ENCODE assay signal across 22 mouse cellular contexts in the genomic region with DNA sequence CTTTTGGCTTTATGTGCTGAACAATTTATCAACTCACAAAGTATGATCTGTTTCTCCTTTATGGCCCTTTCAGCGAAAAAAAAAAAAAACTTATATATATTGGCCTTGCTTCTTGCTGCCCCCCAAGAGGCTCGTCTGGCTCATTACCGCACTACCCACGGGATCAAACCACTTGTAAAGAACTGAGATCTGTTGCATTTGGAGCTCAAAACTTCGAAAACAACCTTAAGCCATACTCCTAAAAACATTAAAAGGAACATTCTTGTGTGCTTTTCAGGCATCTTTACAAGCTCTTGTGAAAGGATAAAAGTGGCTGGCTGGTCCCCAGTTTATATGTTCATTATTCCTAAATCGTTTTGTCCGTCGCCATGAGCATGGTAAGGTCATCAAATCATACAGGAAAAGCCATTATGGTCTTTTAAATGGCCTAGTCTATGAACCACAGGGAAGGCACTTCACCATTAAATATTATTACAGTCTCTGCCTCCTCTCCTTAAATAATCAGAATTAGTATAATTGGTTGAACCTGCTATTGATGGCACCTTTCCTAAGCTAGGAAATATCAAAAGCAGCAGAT.
DNase-seq lines count a peak whose midpoint lies in the region; ATAC-seq and TF ChIP-seq lines count a peak whose summit lies in the region.
"Had no signal": no experiment of that assay in that cellular context is flagged by ENCODE, and none has a peak within 500 bp of the region (broad histone marks: within the 10 kb centered on the region; RNA-seq: fewer than 3 reads in every experiment).

No protein-coding gene starts in this region.

- DNase-seq in CH12.LX (ENCODE audit: extremely low read depth): no peak
- peak; percentile 35 for DNase-seq in forelimb bud, embryonic 11.5 days (ENCODE audit: low read depth, low spot score)
- DNase-seq in left cerebral cortex, adult 2 months (ENCODE audit: extremely low spot score in 1 of 2, low spot score in 2 of 2): no peak
- no peak for DNase-seq in kidney, adult 18-20 months
- DNase-seq in hindbrain, embryonic 10.5 days (ENCODE audit: low spot score): no peak
- DNase-seq: adrenal gland, adult 8-10 months; adrenal gland, postnatal 14 days; adrenal gland, postnatal 36 days; cerebellum, adult 11-12 months; cerebellum, adult 2 months; cerebellum, adult 9-10 months; cerebellum, postnatal 10 days; cerebellum, postnatal 25 days had no signal

- no peak for TF ChIP-seq EP300 in CH12.LX (IDR thresholded peaks at IDR 0.05; ENCODE audit: low read length)

- H3K79me2 ChIP-seq in CH12.LX (replicated peaks; ENCODE audit: control insufficient read depth, extremely low read depth, insufficient read depth, poor library complexity, severe bottlenecking): no peaks in the 10 kb centered on the region

- no peak overlapping the region for H3K27ac ChIP-seq in CH12.LX (ENCODE audit: insufficient read depth, low read depth)
- H3K27ac ChIP-seq in limb, embryonic 13.5 days: peak overlapping the region; percentile 4; the same call in 1 of the 2 replicates
- H3K27ac ChIP-seq in limb, embryonic 15.5 days: 0 out of 2 replicates have a peak overlapping the region, but pooled peaks have one; percentile 67
- no peak overlapping the region for H3K27ac ChIP-seq in left cerebral cortex, adult 2 months
- H3K27ac ChIP-seq in hindbrain, embryonic 10.5 days: no peak overlapping the region
- H3K27ac ChIP-seq: embryonic facial prominence, embryonic 10.5 days; embryonic facial prominence, embryonic 12.5 days; forebrain, embryonic 13.5 days; forebrain, embryonic 15.5 days had no signal

- no peaks in the 10 kb centered on the region for H3K27me3 ChIP-seq in CH12.LX (replicated peaks)
- no peaks in the 10 kb centered on the region for H3K27me3 ChIP-seq in limb, embryonic 13.5 days
- no peaks in the 10 kb centered on the region for H3K27me3 ChIP-seq in limb, embryonic 15.5 days
- no peaks in the 10 kb centered on the region for H3K27me3 ChIP-seq in hindbrain, embryonic 10.5 days (ENCODE audit: insufficient read depth, poor library complexity, severe bottlenecking)
- H3K27me3 ChIP-seq: embryonic facial prominence, embryonic 12.5 days; forebrain, embryonic 13.5 days; forebrain, embryonic 15.5 days; Patski had no signal

- TF ChIP-seq CTCF in CH12.LX (conservative IDR thresholded peaks at IDR 0.05 in 1 of 2, IDR thresholded peaks at IDR 0.05 in 1 of 2; ENCODE audit: low read depth in 2 of 2, low read length in 2 of 2): no peak
- TF ChIP-seq CTCF in left cerebral cortex, adult 2 months (IDR thresholded peaks at IDR 0.05): no peak

- H3K4me2 ChIP-seq in CH12.LX (ENCODE audit: insufficient read depth, low read depth, poor library complexity, severe bottlenecking): peak overlapping the region; percentile 85
- peak overlapping the region; percentile 41 for H3K4me2 ChIP-seq in limb, embryonic 13.5 days (replicated peaks)
- no peak overlapping the region for H3K4me2 ChIP-seq in limb, embryonic 15.5 days
- H3K4me2 ChIP-seq: embryonic facial prominence, embryonic 12.5 days; forebrain, embryonic 13.5 days; forebrain, embryonic 15.5 days had no signal

- in situ Hi-C loops in CH12.LX (cut with MboI; ENCODE audit: low pct_ligation_motif_present, low pct_unique_long_range_greater_than_20kb, low sequenced_read_pairs): no loop called here

- peaks cover 5 to 12% of the 10 kb centered on the region in 2 experiments; a peak in 1 of 4 replicates for H3K4me1 ChIP-seq in CH12.LX (ENCODE audit: control insufficient read depth in 1 of 2, insufficient read depth in 2 of 2)
- H3K4me1 ChIP-seq in limb, embryonic 13.5 days: peaks cover 13% of the 10 kb centered on the region
- H3K4me1 ChIP-seq in limb, embryonic 15.5 days: no peaks in the 10 kb centered on the region; the same call in 1 of the 2 replicates
- 0 out of 2 replicates have a peak, but pooled peaks cover 5% of the 10 kb centered on the region for H3K4me1 ChIP-seq in hindbrain, embryonic 10.5 days (replicated peaks)
- H3K4me1 ChIP-seq: embryonic facial prominence, embryonic 12.5 days; forebrain, embryonic 13.5 days; forebrain, embryonic 15.5 days had no signal

- no peaks in the 10 kb centered on the region for H3K36me3 ChIP-seq in CH12.LX (replicated peaks in 1 of 2; ENCODE audit: control insufficient read depth in 1 of 2, insufficient read depth in 1 of 2, low read length in 1 of 2)
- no peaks in the 10 kb centered on the region for H3K36me3 ChIP-seq in limb, embryonic 13.5 days
- no peaks in the 10 kb centered on the region for H3K36me3 ChIP-seq in limb, embryonic 15.5 days
- no peaks in the 10 kb centered on the region for H3K36me3 ChIP-seq in hindbrain, embryonic 10.5 days
- H3K36me3 ChIP-seq: embryonic facial prominence, embryonic 10.5 days; embryonic facial prominence, embryonic 12.5 days; forebrain, embryonic 15.5 days; G1E had no signal

- no peak overlapping the region for H3K9ac ChIP-seq in CH12.LX (ENCODE audit: insufficient read depth, low read depth)
- no peak overlapping the region for H3K9ac ChIP-seq in limb, embryonic 13.5 days
- no peak overlapping the region for H3K9ac ChIP-seq in limb, embryonic 15.5 days
- H3K9ac ChIP-seq: embryonic facial prominence, embryonic 12.5 days; forebrain, embryonic 13.5 days; forebrain, embryonic 15.5 days had no signal

- 22% methylated on average over 8 of the region's 8 CpGs for WGBS in limb, embryonic 13.5 days
- 24% methylated on average over 8 of the region's 8 CpGs for WGBS in limb, embryonic 15.5 days
- 87% methylated on average over 8 of the region's 8 CpGs for WGBS in hindbrain, embryonic 10.5 days

- TF ChIP-seq RAD21 in CH12.LX (IDR thresholded peaks at IDR 0.05; ENCODE audit: low read depth, low read length): no peak

- H3K9me3 ChIP-seq in CH12.LX (replicated peaks; ENCODE audit: low read length): no peaks in the 10 kb centered on the region
- H3K9me3 ChIP-seq in limb, embryonic 13.5 days: no peaks in the 10 kb centered on the region
- no peaks in the 10 kb centered on the region for H3K9me3 ChIP-seq in limb, embryonic 15.5 days
- no peaks in the 10 kb centered on the region for H3K9me3 ChIP-seq in hindbrain, embryonic 10.5 days
- H3K9me3 ChIP-seq: embryonic facial prominence, embryonic 10.5 days; embryonic facial prominence, embryonic 12.5 days; forebrain, embryonic 13.5 days; forebrain, embryonic 15.5 days; G1E had no signal

- peak; percentile 86 for ATAC-seq in limb, embryonic 13.5 days (ENCODE audit: low FRiP score, low read depth)
- 0 out of 2 replicates have a peak, but pooled peaks have one; percentile 63 for ATAC-seq in limb, embryonic 15.5 days (ENCODE audit: insufficient number of reproducible peaks, low FRiP score, low TSS enrichment, low read depth)
- ATAC-seq: activated CD4-positive, CD25-positive, alpha-beta regulatory T cell, adult 4 months; forebrain, embryonic 13.5 days; forebrain, embryonic 15.5 days; Patski had no signal

- no peak overlapping the region for H3K4me3 ChIP-seq in CH12.LX (replicated peaks in 1 of 3; ENCODE audit: low read depth in 2 of 3, low read length in 2 of 3, poor library complexity in 1 of 3)
- H3K4me3 ChIP-seq in limb, embryonic 13.5 days: no peak overlapping the region
- no peak overlapping the region for H3K4me3 ChIP-seq in limb, embryonic 15.5 days
- H3K4me3 ChIP-seq in left cerebral cortex, adult 2 months: no peak overlapping the region
- H3K4me3 ChIP-seq in hindbrain, embryonic 10.5 days: no peak overlapping the region
- H3K4me3 ChIP-seq: embryonic facial prominence, embryonic 10.5 days; embryonic facial prominence, embryonic 12.5 days; forebrain, embryonic 13.5 days; forebrain, embryonic 15.5 days had no signal

- no peak for TF ChIP-seq POLR2A in CH12.LX (IDR thresholded peaks at IDR 0.05; ENCODE audit: low read depth, low read length)

- dilution Hi-C loops in CH12.LX (cut with MboI; ENCODE audit: extremely low pct_ligation_motif_present, extremely low pct_unique_long_range_greater_than_20kb, low sequenced_read_pairs): no loop called here

- intact Hi-C loops in left cerebral cortex, adult 2 months (cut with DNase I): no loop called here

TF ChIP-seq in CH12.LX, 34 proteins besides CTCF, POLR2A, EP300 and RAD21:
- TF ChIP-seq MYC (IDR thresholded peaks at IDR 0.05; ENCODE audit: low read depth, low read length) (no peak), JUND (conservative IDR thresholded peaks at IDR 0.05; ENCODE audit: low read depth, low read length) (no peak), E2F4 (IDR thresholded peaks at IDR 0.05; ENCODE audit: insufficient replicate concordance, low read depth, low read length) (no peak), USF1 (IDR thresholded peaks at IDR 0.05; ENCODE audit: low read depth, low read length) (no peak), ZKSCAN1 (IDR thresholded peaks at IDR 0.05; ENCODE audit: borderline replicate concordance, low read depth, low read length) (no peak)

Comparison
In these comparisons a context has a peak if more than half of its experiments do, and no peak if none do; other contexts are left out.
1. H3K27ac ChIP-seq: peak in limb, embryonic 13.5 days (single experiment) and limb, embryonic 15.5 days (single experiment); none in CH12.LX (single experiment), left cerebral cortex, adult 2 months (single experiment) and hindbrain, embryonic 10.5 days (single experiment).